Mouse (Mus musculus) stomach, postnatal 0 days (tissue): ENCODE measurements at regions not wholly inside any gene's neighbourhood (a gene's known extent, or its start where the extent isn't known, plus 50 kb on each side); places are given as distances from the start of the nearest gene placed in this dataset.

ENCODE experiments used
- ATAC-seq: fragments of 200-750 bp; cut with Nextera tagmentation; 2 replicates; pipeline ENCODE4 v1.8.0; 2017; ENCODE audit not compliant: low FRiP score, low TSS enrichment
- DNase-seq: peaks from one replicate; pipeline ENCODE4 v3.0.0-alpha.2; 2016; ENCODE audit warnings: low spot score
- H3K27ac ChIP-seq: fragments of 300-500 bp; sonication (generic); replicated peaks from 2 replicates; pipeline ENCODE4 v1.5.1; 2014; ENCODE audit warnings: mild to moderate bottlenecking, control low read depth
- H3K27me3 ChIP-seq: fragments of 300-500 bp; sonication (generic); 2 replicates; pipeline ENCODE4 v1.6.1; 2014; ENCODE audit warnings: low read length; ENCODE audit not compliant: control insufficient read depth, insufficient read depth
- H3K36me3 ChIP-seq: fragments of 300-500 bp; sonication (generic); 2 replicates; pipeline ENCODE4 v1.6.1; 2014; ENCODE audit warnings: low read length, mixed read lengths; ENCODE audit not compliant: control insufficient read depth, insufficient read depth
- H3K4me1 ChIP-seq: fragments of 300-500 bp; sonication (generic); replicated peaks from 2 replicates; pipeline ENCODE4 v1.6.1; 2014; ENCODE audit warnings: antibody characterized with exemption; ENCODE audit not compliant: control insufficient read depth, insufficient read depth
- H3K4me2 ChIP-seq: fragments of 300-500 bp; sonication (generic); replicated peaks from 2 replicates; pipeline ENCODE4 v1.6.1; 2014; ENCODE audit warnings: low read depth, mild to moderate bottlenecking, control low read depth, moderate library complexity
- H3K4me3 ChIP-seq: fragments of 300-500 bp; sonication (generic); 2 replicates; pipeline ENCODE4 v1.5.1; 2014; ENCODE audit warnings: low read depth, low read length, control low read depth
- H3K9ac ChIP-seq: fragments of 300-500 bp; sonication (generic); 2 replicates; pipeline ENCODE4 v1.6.1; 2014; ENCODE audit warnings: mild to moderate bottlenecking, low read length, control low read depth, mixed read lengths
- H3K9me3 ChIP-seq: fragments of 300-500 bp; sonication (generic); 2 replicates; pipeline ENCODE4 v1.6.1; 2016; ENCODE audit warnings: low read length; ENCODE audit not compliant: control insufficient read depth
- CTCF ChIP-seq: IDR thresholded peaks from 2 replicates; pipeline ENCODE4 v1.5.1; 2016; ENCODE audit warnings: antibody characterized with exemption, low read depth, mild to moderate bottlenecking, moderate library complexity
- EP300 ChIP-seq: optimal IDR thresholded peaks from 2 replicates; pipeline ENCODE3; 2016; ENCODE audit warnings: antibody characterized with exemption
- WGBS: fragments of 180-500 bp; shearing (Covaris S2); extraction: QIAGEN DNeasy Blood & Tissue Kit; methylation state at CpG from one replicate; pipeline ENCODE4 v1.1.7; 2014; 5-methylcytosine and 5-hydroxymethylcytosine counted together

- Histone ChIP-seq H3K27ac (no peak overlapping the region), H3K4me3 (no peak overlapping the region), H3K4me1 (no peaks in the 10 kb centered on the region), H3K9me3 (no peaks in the 10 kb centered on the region), H3K9ac (no peak overlapping the region), H3K27me3 (no peaks in the 10 kb centered on the region), H3K36me3 (no peaks in the 10 kb centered on the region), H3K4me2 (no peak overlapping the region)
- ATAC-seq = no peak
- 35% methylated on average over 2 of the region's 2 CpGs for WGBS
- TF ChIP-seq EP300 = no peak
- TF ChIP-seq CTCF = no peak
- DNase-seq = no peak
Measured at GRCm38 (mm10) chr16:44648547-44649223, 75.4 kb upstream of the Nepro start.

- Histone ChIP-seq H3K36me3 (no peaks in the 10 kb centered on the region), H3K4me2 (no peak overlapping the region), H3K9me3 (no peaks in the 10 kb centered on the region), H3K9ac (no peak overlapping the region), H3K27me3 (no peaks in the 10 kb centered on the region), H3K4me1 (no peaks in the 10 kb centered on the region), H3K27ac (no peak overlapping the region), H3K4me3 (no peak overlapping the region)
- TF ChIP-seq CTCF (peak; percentile 83), EP300 (no peak)
- ATAC-seq (no peak), DNase-seq (no peak)
- WGBS = 7% methylated on average over 4 of the region's 4 CpGs
Measured at GRCm38 (mm10) chr16:44643992-44644391, 80.1 kb upstream of the Nepro start.

GRCm38 (mm10) chr16:44637100-44637499, 78.4 kb upstream of the Boc start:
- TF ChIP-seq EP300 (no peak), CTCF (no peak)
- Histone ChIP-seq H3K27me3 (no peaks in the 10 kb centered on the region), H3K4me1 (peaks cover 3% of the 10 kb centered on the region; the same call in 1 of the 2 replicates), H3K36me3 (no peaks in the 10 kb centered on the region), H3K4me2 (no peak overlapping the region), H3K9ac (no peak overlapping the region), H3K4me3 (no peak overlapping the region), H3K27ac (no peak overlapping the region), H3K9me3 (no peaks in the 10 kb centered on the region)
- 81% methylated on average over 3 of the region's 3 CpGs for WGBS
- ATAC-seq (no peak), DNase-seq (no peak)

GRCm38 (mm10) chr16:44634486-44634885, 75.8 kb upstream of the Boc start:
- Histone ChIP-seq H3K27me3 (no peaks in the 10 kb centered on the region), H3K27ac (no peak overlapping the region), H3K4me3 (no peak overlapping the region), H3K4me1 (peaks cover 9% of the 10 kb centered on the region), H3K4me2 (no peak overlapping the region), H3K9ac (no peak overlapping the region), H3K36me3 (no peaks in the 10 kb centered on the region), H3K9me3 (no peaks in the 10 kb centered on the region)
- ATAC-seq (no peak), DNase-seq (no peak)
- TF ChIP-seq CTCF = no peak
- TF ChIP-seq EP300 = no peak
- WGBS = 91% methylated on average over 4 of the region's 4 CpGs

GRCm38 (mm10) chr16:44633059-44633667, 74.5 kb upstream of the Boc start:
- H3K27me3 ChIP-seq = no peaks in the 10 kb centered on the region
- ATAC-seq = no peak
- no peak for DNase-seq

More at GRCm38 (mm10) chr16:44633059-44633667, 74.5 kb upstream of the Boc start:
- Histone ChIP-seq H3K4me3 (no peak overlapping the region), H3K27ac (peak overlapping the region; percentile 69), H3K4me2 (peak overlapping the region; percentile 31), H3K36me3 (no peaks in the 10 kb centered on the region), H3K9ac (no peak overlapping the region), H3K4me1 (peaks cover 9% of the 10 kb centered on the region), H3K9me3 (no peaks in the 10 kb centered on the region)
- 28% methylated on average over 9 of the region's 9 CpGs for WGBS
- TF ChIP-seq CTCF (no peak), EP300 (no peak)
